Mouse (Mus musculus) hindbrain, embryonic 11.5 days (tissue): ENCODE measurements at regions not wholly inside any gene's neighbourhood (a gene's known extent, or its start where the extent isn't known, plus 50 kb on each side); places are given as distances from the start of the nearest gene placed in this dataset.

ENCODE experiments used
- ATAC-seq: fragments of 200-750 bp; cut with Nextera tagmentation; 2 replicates; pipeline ENCODE4 v1.8.0; 2017; ENCODE audit warnings: mild to moderate bottlenecking, moderate TSS enrichment, moderate library complexity; ENCODE audit not compliant: low FRiP score
- DNase-seq: peaks from one replicate; pipeline ENCODE4 v3.0.0-alpha.2; 2015; ENCODE audit warnings: low spot score
- H3K27ac ChIP-seq: fragments of 300-500 bp; sonication (generic); 2 replicates; pipeline ENCODE4 v1.5.1; 2014; ENCODE audit warnings: mild to moderate bottlenecking, low read depth, low read length
- H3K27me3 ChIP-seq: fragments of 300-500 bp; sonication (generic); 2 replicates; pipeline ENCODE4 v1.6.1; 2014; ENCODE audit warnings: mild to moderate bottlenecking, low read length, moderate library complexity, mixed read lengths; ENCODE audit not compliant: control insufficient read depth, insufficient read depth
- H3K36me3 ChIP-seq: fragments of 300-500 bp; sonication (generic); 2 replicates; pipeline ENCODE4 v1.6.1; 2014; ENCODE audit warnings: mild to moderate bottlenecking, low read length, moderate library complexity, mixed read lengths; ENCODE audit not compliant: control insufficient read depth, insufficient read depth
- H3K4me1 ChIP-seq: fragments of 300-500 bp; sonication (generic); replicated peaks from 2 replicates; pipeline ENCODE4 v1.6.1; 2014; ENCODE audit warnings: low read length, mixed read lengths; ENCODE audit not compliant: control insufficient read depth, insufficient read depth
- H3K4me2 ChIP-seq: fragments of 300-500 bp; sonication (generic); replicated peaks from 2 replicates; pipeline ENCODE4 v1.6.1; 2014; ENCODE audit warnings: mild to moderate bottlenecking, low read depth, low read length
- H3K4me3 ChIP-seq: fragments of 300-500 bp; sonication (generic); 2 replicates; pipeline ENCODE4 v1.5.1; 2014; ENCODE audit warnings: low read depth, low read length
- H3K9ac ChIP-seq: fragments of 300-500 bp; sonication (generic); 2 replicates; pipeline ENCODE4 v1.6.1; 2014; ENCODE audit warnings: low read depth, low read length
- H3K9me3 ChIP-seq: fragments of 300-500 bp; sonication (generic); 2 replicates; pipeline ENCODE4 v1.6.1; 2016; ENCODE audit warnings: low read length; ENCODE audit not compliant: control insufficient read depth
- WGBS: fragments of 180-500 bp; shearing (Covaris S2); extraction: QIAGEN DNeasy Blood & Tissue Kit; methylation state at CpG from one replicate; pipeline ENCODE4 v1.1.7; 2014; 5-methylcytosine and 5-hydroxymethylcytosine counted together

DNA sequence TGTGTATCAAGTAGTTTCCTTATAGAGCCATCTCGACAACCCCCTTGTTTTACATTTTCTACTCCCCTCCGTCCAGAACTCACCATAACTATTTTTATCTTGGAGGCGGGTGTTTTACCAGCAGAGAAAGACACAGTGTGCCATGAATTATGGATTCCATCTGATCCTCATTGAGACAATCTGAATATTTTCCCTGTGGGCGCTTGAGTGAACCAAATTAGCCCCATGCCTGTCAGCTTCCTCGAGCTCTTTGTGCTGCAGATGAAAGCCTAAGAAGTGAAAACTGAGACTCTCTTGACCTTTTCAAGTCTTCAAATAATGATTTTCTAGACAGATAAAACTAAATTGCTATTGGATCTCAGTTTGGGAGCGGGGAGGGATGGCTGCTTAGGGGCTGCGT is 134.0 kb upstream of the Ddx18 start:
- H3K9ac ChIP-seq, result no peak overlapping the region
- no peak for DNase-seq
- no peak overlapping the region for H3K27ac ChIP-seq
- no peaks in the 10 kb centered on the region for H3K27me3 ChIP-seq
- WGBS, result 53% methylated on average over 7 of the region's 7 CpGs
- no peak overlapping the region for H3K4me3 ChIP-seq
- no peaks in the 10 kb centered on the region for H3K36me3 ChIP-seq
- no peak overlapping the region for H3K4me2 ChIP-seq
- ATAC-seq, result no peak
- H3K4me1 ChIP-seq, result no peaks in the 10 kb centered on the region
- no peaks in the 10 kb centered on the region for H3K9me3 ChIP-seq

DNA sequence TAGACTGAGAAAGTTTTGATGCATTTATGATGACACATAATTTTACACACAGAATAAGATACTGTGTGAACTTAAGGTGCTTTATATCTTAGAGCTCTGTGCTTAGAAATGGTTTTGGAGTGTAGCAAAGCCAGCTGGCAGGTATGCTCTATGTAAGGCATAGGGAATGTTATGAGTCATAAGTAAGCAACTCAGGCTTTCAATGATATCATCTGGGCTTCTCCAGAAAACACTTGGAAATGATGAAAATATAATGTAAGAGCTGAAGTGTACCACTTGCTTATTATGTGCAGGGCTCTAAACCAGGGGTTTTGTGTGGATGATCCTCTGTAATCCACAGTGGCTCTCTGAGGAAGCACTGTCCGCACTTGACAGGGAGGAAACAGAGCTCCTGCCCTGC is 86.1 kb upstream of the Ddx18 start:
- Histone ChIP-seq H3K9ac (no peak overlapping the region), H3K4me3 (no peak overlapping the region), H3K27me3 (no peaks in the 10 kb centered on the region), H3K9me3 (no peaks in the 10 kb centered on the region), H3K4me1 (no peaks in the 10 kb centered on the region), H3K36me3 (no peaks in the 10 kb centered on the region), H3K4me2 (no peak overlapping the region), H3K27ac (no peak overlapping the region)
- ATAC-seq (no peak), DNase-seq (no peak)
- 100% methylated on average over 1 of the region's 1 CpGs for WGBS

DNA sequence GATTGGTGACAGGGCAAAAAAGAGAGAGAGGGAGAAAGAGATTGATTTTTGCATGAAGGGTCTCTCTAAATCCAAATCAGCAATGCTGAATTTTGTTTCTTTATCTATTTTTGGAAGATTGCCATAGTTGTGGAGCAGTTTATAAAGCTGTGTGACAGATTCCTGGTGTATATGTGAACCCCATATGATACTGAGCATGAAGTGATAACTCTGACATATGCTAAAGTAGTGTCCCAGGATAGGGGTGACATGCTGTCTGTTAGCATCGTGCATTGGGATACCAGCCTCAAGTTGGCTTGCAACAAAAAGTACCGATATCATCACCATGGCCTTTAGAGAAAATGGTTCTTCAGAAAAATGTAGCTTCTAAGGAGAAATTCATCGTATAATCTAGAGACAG is 82.3 kb upstream of the Ddx18 start:
- Histone ChIP-seq H3K9me3 (no peaks in the 10 kb centered on the region), H3K36me3 (no peaks in the 10 kb centered on the region), H3K4me1 (no peaks in the 10 kb centered on the region), H3K27ac (no peak overlapping the region), H3K27me3 (no peaks in the 10 kb centered on the region), H3K4me3 (no peak overlapping the region), H3K9ac (no peak overlapping the region), H3K4me2 (no peak overlapping the region)
- ATAC-seq (no peak), DNase-seq (no peak)
- 95% methylated on average over 3 of the region's 3 CpGs for WGBS

DNA sequence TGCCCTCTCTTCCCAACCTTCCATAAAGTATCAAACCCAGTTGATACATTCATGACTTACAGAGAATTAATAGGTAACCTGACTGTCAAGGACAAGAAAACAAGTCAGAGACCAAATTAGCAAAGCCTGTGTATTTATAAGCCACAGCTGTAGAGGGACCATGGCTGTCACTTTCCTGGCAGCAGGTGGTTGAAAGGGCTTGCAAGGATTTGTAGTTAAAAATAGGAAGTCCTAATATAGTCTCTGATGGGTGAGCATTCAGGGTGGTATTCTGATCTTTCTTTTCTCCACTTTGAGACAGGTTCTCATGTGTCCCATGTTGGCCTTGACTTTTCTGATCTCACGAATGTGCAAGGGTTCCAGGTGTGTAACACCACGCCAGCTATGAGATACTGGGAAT is 63.7 kb upstream of the Ddx18 start:
- Histone ChIP-seq H3K9me3 (no peaks in the 10 kb centered on the region), H3K4me1 (no peaks in the 10 kb centered on the region), H3K9ac (no peak overlapping the region), H3K4me2 (no peak overlapping the region), H3K27ac (no peak overlapping the region), H3K27me3 (no peaks in the 10 kb centered on the region), H3K4me3 (no peak overlapping the region), H3K36me3 (no peaks in the 10 kb centered on the region)
- 82% methylated on average over 2 of the region's 2 CpGs for WGBS
- ATAC-seq (no peak), DNase-seq (no peak)

DNA sequence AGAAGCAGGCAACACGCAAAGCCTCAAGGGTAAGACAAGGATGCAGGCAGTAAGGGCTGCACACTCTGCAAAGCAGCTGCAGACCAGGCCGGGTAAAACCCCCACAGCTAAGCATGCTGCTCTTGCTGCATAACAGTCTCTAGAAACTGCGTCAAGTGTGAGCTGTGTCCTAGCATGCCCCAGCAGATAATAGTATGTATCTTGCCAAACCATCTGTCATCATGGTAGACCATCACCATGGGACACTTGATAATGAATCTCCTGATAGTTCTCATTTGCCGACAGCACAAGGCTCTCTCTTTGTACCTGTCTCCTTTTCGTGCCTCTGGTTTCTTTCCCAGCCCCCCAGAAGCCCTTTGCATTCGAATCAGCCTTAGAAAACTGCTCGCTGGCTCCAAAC is 52.5 kb upstream of the Ddx18 start:
- Histone ChIP-seq H3K27ac (no peak overlapping the region), H3K9me3 (no peaks in the 10 kb centered on the region), H3K4me3 (no peak overlapping the region), H3K36me3 (no peaks in the 10 kb centered on the region), H3K4me1 (no peaks in the 10 kb centered on the region), H3K4me2 (no peak overlapping the region), H3K9ac (no peak overlapping the region), H3K27me3 (no peaks in the 10 kb centered on the region)
- ATAC-seq, result no peak
- WGBS, result 72% methylated on average over 7 of the region's 7 CpGs
- DNase-seq, result no peak

DNA sequence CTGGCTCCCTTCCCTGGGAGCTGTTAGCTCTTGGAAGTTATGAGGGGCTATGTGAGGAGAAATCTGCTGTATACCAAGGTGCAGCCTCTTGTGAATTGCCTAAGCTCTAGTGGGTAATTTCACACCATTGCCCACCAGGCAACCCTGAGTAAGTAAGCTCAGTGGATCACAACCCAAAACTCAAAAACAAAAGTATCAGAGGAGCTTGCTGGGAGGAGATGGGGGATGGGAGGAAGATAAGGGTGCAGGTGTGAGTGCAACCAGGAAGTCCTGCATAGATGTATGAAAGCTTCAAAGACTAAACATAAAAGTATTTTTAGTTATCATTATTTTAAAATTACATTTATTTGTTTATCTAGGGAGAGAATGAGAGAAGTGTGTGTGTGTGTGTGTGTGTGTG is 50.8 kb upstream of the Ddx18 start:
- Histone ChIP-seq H3K4me3 (no peak overlapping the region), H3K4me2 (no peak overlapping the region), H3K9me3 (no peaks in the 10 kb centered on the region), H3K9ac (no peak overlapping the region), H3K27me3 (no peaks in the 10 kb centered on the region), H3K36me3 (no peaks in the 10 kb centered on the region), H3K4me1 (no peaks in the 10 kb centered on the region), H3K27ac (no peak overlapping the region)
- DNase-seq (no peak), ATAC-seq (no peak)
